Mouse (Mus musculus): ENCODE data around the gene 1700003H04Rik.

GRCm38 (mm10) chr3:124548898-124549297, 32.0 kb downstream of the 1700003H04Rik start:
- no peak for TF ChIP-seq POLR2A (IDR thresholded peaks at IDR 0.05; ENCODE audit: insufficient read depth, low read depth, low read length)
- TF ChIP-seq CTCF (IDR thresholded peaks at IDR 0.05; ENCODE audit: insufficient read depth, low read depth, low read length), result no peak

All from olfactory bulb, adult 2 months (tissue).